Mouse (Mus musculus): ENCODE measurements around the gene Rhbdf1. TPM values are rescaled to one million over a fixed set of nuclear protein-coding genes. Genes with fewer than 3 reads are reported as not detected.

Rhbdf1 gene
- polyA plus RNA-seq, 1 experiment, result 52.3 TPM

GRCm38 (mm10) chr11:32243205-32243955 is 21.3 kb upstream of the Rhbdf1 start:
- WGBS, result 77% methylated on average over 7 of the region's 7 CpGs
- Histone ChIP-seq H3K27ac (ENCODE audit: insufficient read depth, low read length) (peak overlapping the region; percentile 2; the same call in 1 of the 2 replicates), H3K4me1 (ENCODE audit: control insufficient read depth, insufficient read depth, insufficient read length) (no peaks in the 10 kb centered on the region; the same call in 1 of the 2 replicates), H3K4me3 (ENCODE audit: extremely low read depth, insufficient read depth, insufficient read length) (no peak overlapping the region), H3K27me3 (ENCODE audit: control insufficient read depth, insufficient read depth, low read length) (no peaks in the 10 kb centered on the region), H3K36me3 (ENCODE audit: control insufficient read depth, insufficient read depth, low read length) (peaks cover 20% of the 10 kb centered on the region)
- TF ChIP-seq POLR2A (IDR thresholded peaks at IDR 0.05; ENCODE audit: low read depth, low read length), result no peak
- TF ChIP-seq CTCF (IDR thresholded peaks at IDR 0.05; ENCODE audit: extremely low read depth, insufficient read depth, insufficient read length, insufficient replicate concordance), result no peak
- DNase-seq (ENCODE audit: low read depth in 1 of 2, low spot score in 2 of 2), result no peak

GRCm38 (mm10) chr11:32242209-32242608 is 20.1 kb upstream of the Rhbdf1 start:
- H3K27ac ChIP-seq (ENCODE audit: insufficient read depth, low read length), result no peak overlapping the region
- no peak overlapping the region for H3K4me3 ChIP-seq (ENCODE audit: extremely low read depth, insufficient read depth, insufficient read length)
- no peak for DNase-seq (ENCODE audit: low read depth in 1 of 2, low spot score in 2 of 2)
- H3K36me3 ChIP-seq (ENCODE audit: control insufficient read depth, insufficient read depth, low read length), result peaks cover 14% of the 10 kb centered on the region
- TF ChIP-seq POLR2A (IDR thresholded peaks at IDR 0.05; ENCODE audit: low read depth, low read length) (no peak), CTCF (IDR thresholded peaks at IDR 0.05; ENCODE audit: extremely low read depth, insufficient read depth, insufficient read length, insufficient replicate concordance) (no peak)
- WGBS, result 95% methylated on average over 3 of the region's 3 CpGs
- H3K4me1 ChIP-seq (ENCODE audit: control insufficient read depth, insufficient read depth, insufficient read length), result peaks cover 8% of the 10 kb centered on the region; the same call in 1 of the 2 replicates
- H3K27me3 ChIP-seq (ENCODE audit: control insufficient read depth, insufficient read depth, low read length), result no peaks in the 10 kb centered on the region

GRCm38 (mm10) chr11:32241391-32241790 is 19.3 kb upstream of the Rhbdf1 start:
- Histone ChIP-seq H3K27me3 (ENCODE audit: control insufficient read depth, insufficient read depth, low read length) (no peaks in the 10 kb centered on the region), H3K4me3 (ENCODE audit: extremely low read depth, insufficient read depth, insufficient read length) (no peak overlapping the region), H3K4me1 (ENCODE audit: control insufficient read depth, insufficient read depth, insufficient read length) (peaks cover 10% of the 10 kb centered on the region; the same call in 1 of the 2 replicates), H3K36me3 (ENCODE audit: control insufficient read depth, insufficient read depth, low read length) (peaks cover 11% of the 10 kb centered on the region), H3K27ac (ENCODE audit: insufficient read depth, low read length) (no peak overlapping the region)
- DNase-seq (ENCODE audit: low read depth in 1 of 2, low spot score in 2 of 2), result no peak
- TF ChIP-seq CTCF (IDR thresholded peaks at IDR 0.05; ENCODE audit: extremely low read depth, insufficient read depth, insufficient read length, insufficient replicate concordance) (no peak), POLR2A (IDR thresholded peaks at IDR 0.05; ENCODE audit: low read depth, low read length) (no peak)

- H3K4me1 ChIP-seq (ENCODE audit: control insufficient read depth, insufficient read depth, insufficient read length), result peaks cover 10% of the 10 kb centered on the region; the same call in 1 of the 2 replicates
- peak overlapping the region; percentile 56; the same call in 1 of the 2 replicates for H3K27ac ChIP-seq (ENCODE audit: insufficient read depth, low read length)
- TF ChIP-seq CTCF (IDR thresholded peaks at IDR 0.05; ENCODE audit: extremely low read depth, insufficient read depth, insufficient read length, insufficient replicate concordance), result peak; percentile 95; the same call in 1 of the 2 replicates
- TF ChIP-seq POLR2A (IDR thresholded peaks at IDR 0.05; ENCODE audit: low read depth, low read length), result no peak
- peak; percentile 41 to 68 for DNase-seq (ENCODE audit: low read depth in 1 of 2, low spot score in 2 of 2)
- H3K4me3 ChIP-seq (ENCODE audit: extremely low read depth, insufficient read depth, insufficient read length), result no peak overlapping the region
- no peaks in the 10 kb centered on the region for H3K27me3 ChIP-seq (ENCODE audit: control insufficient read depth, insufficient read depth, low read length)
- peaks cover 14% of the 10 kb centered on the region for H3K36me3 ChIP-seq (ENCODE audit: control insufficient read depth, insufficient read depth, low read length)
- 44% methylated on average over 5 of the region's 5 CpGs for WGBS
These were observed 16.2 kb upstream of the Rhbdf1 start for GRCm38 (mm10) chr11:32238093-32238860.

GRCm38 (mm10) chr11:32237411-32237795 is 15.3 kb upstream of the Rhbdf1 start:
- H3K36me3 ChIP-seq (ENCODE audit: control insufficient read depth, insufficient read depth, low read length), result peaks cover 20% of the 10 kb centered on the region
- WGBS, result 90% methylated on average over 3 of the region's 3 CpGs
- peaks cover 10% of the 10 kb centered on the region; the same call in 1 of the 2 replicates for H3K4me1 ChIP-seq (ENCODE audit: control insufficient read depth, insufficient read depth, insufficient read length)
- H3K27me3 ChIP-seq (ENCODE audit: control insufficient read depth, insufficient read depth, low read length), result no peaks in the 10 kb centered on the region
- H3K27ac ChIP-seq (ENCODE audit: insufficient read depth, low read length), result peak overlapping the region; percentile 56; the same call in 1 of the 2 replicates
- no peak overlapping the region for H3K4me3 ChIP-seq (ENCODE audit: extremely low read depth, insufficient read depth, insufficient read length)
- TF ChIP-seq POLR2A (IDR thresholded peaks at IDR 0.05; ENCODE audit: low read depth, low read length) (no peak), CTCF (IDR thresholded peaks at IDR 0.05; ENCODE audit: extremely low read depth, insufficient read depth, insufficient read length, insufficient replicate concordance) (no peak)
- DNase-seq (ENCODE audit: low read depth in 1 of 2, low spot score in 2 of 2), result no peak

GRCm38 (mm10) chr11:32236712-32237410 is 14.8 kb upstream of the Rhbdf1 start:
- TF ChIP-seq POLR2A (IDR thresholded peaks at IDR 0.05; ENCODE audit: low read depth, low read length) (no peak), CTCF (IDR thresholded peaks at IDR 0.05; ENCODE audit: extremely low read depth, insufficient read depth, insufficient read length, insufficient replicate concordance) (peak; percentile 30; the same call in 1 of the 2 replicates)
- H3K4me3 ChIP-seq (ENCODE audit: extremely low read depth, insufficient read depth, insufficient read length), result no peak overlapping the region
- H3K27me3 ChIP-seq (ENCODE audit: control insufficient read depth, insufficient read depth, low read length), result no peaks in the 10 kb centered on the region
- H3K4me1 ChIP-seq (ENCODE audit: control insufficient read depth, insufficient read depth, insufficient read length), result peaks cover 10% of the 10 kb centered on the region; the same call in 1 of the 2 replicates
- H3K36me3 ChIP-seq (ENCODE audit: control insufficient read depth, insufficient read depth, low read length), result peaks cover 20% of the 10 kb centered on the region
- H3K27ac ChIP-seq (ENCODE audit: insufficient read depth, low read length), result no peak overlapping the region
- DNase-seq (ENCODE audit: low read depth in 1 of 2, low spot score in 2 of 2), result no peak
- 83% methylated on average over 9 of the region's 9 CpGs for WGBS
